Mouse (Mus musculus): Measurements from ENCODE around the gene Wbp2.

Gene Wbp2

DNA sequence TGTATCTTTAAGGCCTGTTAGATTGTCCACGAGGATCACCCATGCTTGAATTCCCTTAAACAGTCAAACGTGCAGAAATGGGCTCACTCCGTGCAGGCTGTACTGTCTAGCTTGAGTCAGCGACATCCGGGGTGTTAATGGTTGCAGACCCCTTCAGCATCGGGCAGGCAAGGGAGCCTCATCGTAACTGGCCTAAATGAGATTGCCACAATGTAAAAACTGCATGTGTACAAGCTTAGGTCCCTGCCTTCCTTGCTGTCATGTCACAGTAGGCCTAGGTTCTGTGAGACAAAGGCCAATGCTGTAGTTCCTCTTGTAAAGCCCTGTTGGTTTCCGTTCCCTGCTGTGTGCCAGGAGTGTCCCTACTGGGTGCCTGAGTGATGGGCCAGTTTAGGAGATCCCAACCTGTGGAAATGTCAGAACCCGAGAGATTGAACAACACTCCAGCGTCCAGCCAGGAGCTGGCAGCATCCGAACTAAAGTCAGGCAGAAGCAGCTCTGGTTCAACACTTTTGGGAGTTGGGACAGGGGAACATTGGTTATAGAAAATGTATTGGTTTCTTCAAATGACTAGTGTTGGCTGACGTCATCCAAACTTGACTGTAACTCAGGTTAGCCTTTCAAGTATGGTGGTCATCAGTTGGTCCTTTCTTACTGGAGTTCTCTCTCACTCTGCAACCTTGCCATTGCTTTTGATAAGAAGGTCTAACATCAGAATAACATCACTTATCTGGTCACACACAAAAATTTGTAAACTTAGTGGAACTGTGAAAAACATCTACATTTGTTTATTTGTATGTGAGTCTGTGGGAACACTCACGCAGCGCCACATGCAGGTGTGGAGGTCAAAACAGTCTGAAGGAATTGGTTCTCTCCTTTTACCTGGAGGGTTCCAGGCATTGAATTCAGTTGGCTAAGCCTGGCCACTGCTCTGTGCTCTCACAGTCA is 55.6 kb downstream of the Wbp2 start:
- DNase-seq (ENCODE audit: low read depth, low spot score) = no peak

- DNase-seq (ENCODE audit: low read depth, low spot score) = peak; percentile 96
Observed at GRCm38 (mm10) chr11:116030088-116030897, 56.5 kb downstream of the Wbp2 start, which contains the start of gene Unk. Gene Unk, plus strand, starts transcription at chr11:116030322.

- DNase-seq (ENCODE audit: low read depth, low spot score) = no peak
Observed at GRCm38 (mm10) chr11:116029086-116029865, 57.5 kb downstream of the Wbp2 start.

Measured in embryo, embryonic 11.5 days (tissue).